Mouse (Mus musculus): Measurements from ENCODE around the gene Usp29.

DNA sequence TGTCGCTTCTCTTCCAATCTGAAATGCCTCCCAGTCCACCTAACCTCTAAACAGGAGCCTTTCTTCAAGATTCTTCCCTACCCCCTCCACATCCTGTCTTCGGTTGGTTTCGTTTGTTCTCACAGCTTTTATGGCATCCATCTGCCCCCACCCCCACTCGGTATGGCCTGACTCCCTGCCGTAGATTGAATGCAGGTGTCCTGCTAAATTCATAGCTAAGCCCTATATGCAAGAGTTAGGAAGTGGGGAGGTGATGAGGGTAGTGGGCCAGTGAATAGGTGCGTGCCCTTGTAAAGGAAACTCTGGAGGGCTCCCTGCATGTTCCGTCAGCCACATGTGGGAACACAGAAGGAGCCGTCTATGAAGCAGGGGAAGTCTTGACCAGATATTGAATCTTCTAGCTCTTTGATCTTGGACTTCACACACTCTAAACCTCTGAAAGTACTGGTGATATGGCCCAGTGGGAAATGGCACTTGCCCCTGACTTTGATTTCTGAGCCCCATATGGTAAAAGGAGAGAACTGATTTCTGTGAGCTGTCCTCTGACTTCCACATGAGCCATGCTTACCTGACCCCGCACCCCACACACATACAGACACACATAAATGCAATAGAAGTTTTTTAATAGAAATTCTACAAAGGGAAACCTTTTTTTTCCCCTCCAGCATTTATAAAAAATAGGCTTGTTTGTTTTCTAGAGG, 68.9 kb downstream of the Usp29 start:
- TF ChIP-seq POLR2A (IDR thresholded peaks at IDR 0.05; ENCODE audit: low read depth, low read length) (no peak), CTCF (IDR thresholded peaks at IDR 0.05; ENCODE audit: extremely low read depth, insufficient read depth, insufficient read length, insufficient replicate concordance) (no peak)
